Mouse (Mus musculus) spleen, postnatal 14 days (tissue): ENCODE results near the gene Itpr1.

Experiments
- DNase-seq, 2 experiments: peaks; one replicate each; pipeline ENCODE4 v3.0.0; 2021 to 2022; ENCODE audit warnings: low spot score in 2 of 2

Itpr1 gene

DNA sequence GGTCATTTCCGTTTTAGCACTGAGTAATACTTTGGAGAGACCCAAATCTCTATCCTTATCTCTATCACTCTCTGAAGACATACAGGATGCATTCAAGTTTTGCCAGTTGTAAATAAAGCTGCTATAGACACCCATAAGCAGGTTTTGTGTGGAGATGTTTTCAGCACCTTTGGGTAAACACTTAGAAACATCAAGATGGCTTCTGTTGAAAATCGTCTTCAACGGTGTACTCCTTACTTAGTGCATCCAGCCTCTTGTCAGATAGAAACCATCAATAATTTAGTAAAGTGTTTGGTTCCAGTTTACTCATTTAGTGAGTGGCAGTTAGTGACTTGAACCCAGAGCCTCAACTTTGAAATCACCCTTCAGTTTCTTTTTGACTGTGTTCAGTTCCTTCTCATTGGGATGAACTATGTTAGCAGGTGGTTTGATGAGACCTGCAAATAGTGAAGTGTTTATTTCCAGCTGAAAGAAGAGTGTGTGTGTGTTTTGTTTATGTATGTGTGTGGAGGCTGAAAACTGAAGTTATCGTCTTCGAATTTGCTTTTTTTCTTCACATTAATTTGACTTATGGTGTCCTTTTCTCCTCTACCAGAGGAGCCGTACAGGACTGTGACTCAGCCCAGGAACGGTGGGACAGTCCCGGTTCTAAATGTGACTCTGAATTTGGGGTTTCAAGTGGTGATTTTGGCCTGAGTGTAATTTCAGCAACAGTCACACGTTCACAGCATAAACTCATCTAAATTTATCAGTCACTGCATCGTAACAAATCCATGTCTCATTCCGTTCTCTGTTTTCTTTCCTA is 66.1 kb downstream of the Itpr1 start:
- no peak for DNase-seq

DNA sequence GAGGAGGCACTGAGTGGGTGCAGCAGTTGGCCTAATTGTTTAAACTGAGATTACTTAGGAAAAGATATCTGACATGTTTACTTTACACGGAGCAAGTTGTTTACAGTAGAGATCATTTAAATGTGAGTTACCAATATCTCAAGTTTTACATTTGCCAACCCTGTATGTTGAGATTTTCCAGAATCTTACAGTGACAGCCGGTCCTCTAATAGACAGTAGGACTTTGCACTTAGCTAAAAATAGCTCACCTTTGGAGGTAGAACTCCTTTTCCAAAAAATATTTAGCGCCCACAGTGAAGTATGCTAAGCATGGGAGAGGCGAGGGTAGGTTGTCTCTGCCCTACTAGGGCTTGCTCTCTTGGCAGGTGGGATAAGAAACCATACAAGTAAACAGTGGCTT is 69.2 kb downstream of the Itpr1 start:
- DNase-seq: no peak

DNA sequence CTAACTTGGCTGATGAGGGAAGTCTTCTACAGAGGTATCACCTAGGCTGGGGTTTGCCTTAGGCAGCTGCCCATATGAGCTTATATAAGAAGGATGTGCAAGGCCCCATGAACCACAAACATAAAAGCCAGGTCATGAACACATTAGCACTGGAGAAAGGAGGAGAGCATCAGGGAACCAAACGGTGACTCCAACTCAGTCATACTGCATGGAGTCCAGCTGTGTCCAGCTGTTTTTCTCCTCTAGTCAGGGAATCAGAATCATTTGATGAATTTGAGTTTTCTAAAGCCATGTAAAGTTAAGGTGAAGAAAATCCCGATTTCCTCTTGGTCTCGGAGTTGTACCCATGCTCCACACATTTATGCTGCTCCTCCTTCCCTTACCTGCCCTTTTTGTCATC is 69.7 kb downstream of the Itpr1 start:
- no peak for DNase-seq

DNA sequence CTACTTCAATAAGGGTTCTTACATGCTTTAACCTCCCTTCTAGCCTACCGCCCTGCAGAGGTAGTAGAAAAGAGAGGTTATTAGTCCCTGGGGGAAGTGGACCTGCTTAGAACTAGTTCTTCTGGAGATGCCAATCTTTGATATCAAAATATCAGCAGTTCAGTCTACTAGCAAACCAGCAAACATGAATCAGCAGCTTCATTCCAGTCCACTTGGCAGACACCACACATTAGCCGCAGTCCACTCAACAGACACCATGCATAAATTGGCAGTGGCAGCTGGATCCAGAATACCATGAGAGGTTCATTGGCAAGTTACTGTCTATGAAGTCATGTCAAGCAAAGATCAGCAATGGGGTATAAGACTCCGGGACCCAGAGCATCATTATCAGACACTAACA is 71.8 kb downstream of the Itpr1 start:
- DNase-seq: no peak

DNA sequence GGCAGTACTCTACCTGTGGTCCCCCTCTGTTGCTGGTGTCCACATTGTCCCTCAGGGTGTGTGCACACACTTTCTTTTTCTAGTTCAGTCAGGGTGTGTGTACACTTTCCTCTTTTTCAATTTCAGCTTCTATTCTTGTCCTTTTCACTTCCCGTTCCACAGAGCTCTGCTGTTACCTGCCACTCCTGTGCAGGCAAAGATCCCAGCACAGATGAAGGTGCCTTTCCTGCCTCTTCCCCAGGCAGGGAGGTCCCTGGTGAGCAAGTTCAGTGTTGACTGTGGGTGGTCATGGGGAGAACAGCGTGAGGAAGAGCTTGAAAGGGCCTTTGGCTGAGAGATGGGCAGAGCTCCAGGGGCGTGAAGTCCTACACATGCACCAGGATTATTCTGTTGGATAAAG is 76.1 kb downstream of the Itpr1 start:
- no peak for DNase-seq

DNA sequence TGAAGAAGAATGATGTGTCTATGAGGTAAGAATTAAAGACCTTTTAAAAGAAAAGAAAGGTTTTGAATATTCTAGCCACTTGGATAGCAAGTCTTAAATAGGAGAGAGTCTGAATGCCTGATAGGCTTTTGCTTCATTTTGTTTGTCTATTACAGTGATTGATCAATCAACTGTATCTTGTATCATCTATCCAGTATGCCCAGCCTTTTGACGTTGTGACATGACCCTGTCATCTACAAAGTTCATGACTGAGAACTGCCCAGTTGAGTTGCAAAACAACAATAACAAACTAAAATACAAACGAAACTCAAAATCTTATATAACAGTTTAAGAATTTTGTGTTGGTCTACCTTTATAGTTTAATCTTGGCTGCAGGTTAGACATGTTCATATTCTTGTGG is 78.1 kb downstream of the Itpr1 start:
- no peak for DNase-seq

DNA sequence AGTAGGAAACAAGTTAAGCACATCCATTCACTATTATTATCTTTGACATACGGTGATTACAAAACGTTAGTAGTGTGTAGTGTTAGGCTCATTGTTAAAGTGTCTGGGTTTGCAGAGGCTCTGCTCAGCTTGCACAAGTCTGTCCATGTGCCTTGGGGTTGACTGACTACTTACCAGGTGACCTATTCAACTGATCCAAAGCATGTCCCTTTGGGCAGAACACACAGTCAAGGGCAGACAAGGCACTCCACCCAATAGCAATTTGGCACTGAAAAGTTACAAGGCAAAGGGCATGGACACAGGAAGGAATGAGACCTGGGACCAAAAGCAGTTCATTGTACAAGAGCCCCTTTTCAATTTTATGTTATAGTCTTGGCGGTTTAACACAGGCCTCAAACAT is 78.7 kb downstream of the Itpr1 start:
- DNase-seq: no peak

DNA sequence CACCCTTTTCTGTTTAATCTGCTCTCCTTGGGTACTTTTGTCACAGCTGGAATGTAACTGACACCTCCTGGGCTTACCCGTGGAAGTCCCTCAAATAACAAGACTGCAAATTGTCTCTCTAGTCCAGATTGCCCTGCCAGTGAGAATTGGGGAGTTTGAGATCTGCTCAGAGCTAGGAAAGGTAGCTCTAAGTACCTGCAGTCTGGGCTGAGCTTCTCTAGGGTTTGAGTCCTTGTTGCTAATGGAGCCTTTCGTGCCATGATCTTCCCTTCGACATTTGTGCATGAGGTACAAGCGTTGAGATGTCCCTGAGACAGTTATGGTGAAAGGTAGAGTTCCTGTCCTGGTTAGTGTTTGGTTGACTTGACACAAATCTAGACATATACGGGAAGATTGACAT is 89.0 kb downstream of the Itpr1 start:
- DNase-seq: no peak

DNA sequence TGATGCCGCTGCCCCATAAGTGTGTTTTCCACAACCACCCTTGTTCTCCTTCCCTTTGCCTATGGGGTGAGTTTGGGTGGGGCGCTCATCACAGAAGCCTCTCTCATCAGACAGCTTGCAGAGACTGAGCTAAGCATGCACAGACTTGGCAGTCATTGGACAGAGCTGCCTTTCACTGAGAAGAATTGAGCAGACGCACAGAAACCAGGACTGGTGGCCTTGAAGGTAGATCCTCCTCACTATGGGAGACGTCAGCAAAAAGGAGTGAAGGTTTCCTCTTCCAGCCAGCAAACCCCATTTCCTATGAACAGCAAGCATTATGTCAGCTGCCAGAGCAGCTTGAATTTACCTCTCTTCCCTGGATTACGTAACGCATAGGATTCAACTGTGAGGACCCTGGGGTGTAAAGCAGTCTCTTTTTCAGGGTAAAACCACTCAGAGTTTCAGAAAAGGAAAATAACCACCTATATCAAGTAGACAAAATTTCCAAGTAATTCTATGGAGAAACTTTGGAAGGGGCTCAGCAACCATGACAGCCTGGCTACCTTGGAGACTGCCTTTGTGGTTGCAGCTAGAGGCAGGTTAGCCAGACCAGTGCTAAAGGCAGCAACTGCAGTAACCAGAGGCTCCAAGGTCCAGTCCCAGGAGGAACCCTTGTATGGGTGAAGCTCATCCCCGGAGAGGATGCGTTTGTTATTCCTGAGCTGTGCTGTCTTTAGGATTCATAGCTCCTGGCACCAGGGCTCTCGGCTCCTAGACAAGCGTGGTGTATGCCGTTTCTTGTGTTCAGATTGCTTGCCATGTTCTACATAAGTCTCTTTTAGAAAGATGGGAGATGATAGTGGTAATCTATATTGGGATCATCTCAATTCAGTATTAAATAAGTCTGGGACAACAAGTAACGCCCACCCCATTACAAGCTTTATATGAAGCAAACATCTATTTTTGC is 91.0 kb downstream of the Itpr1 start:
- no peak for DNase-seq

DNA sequence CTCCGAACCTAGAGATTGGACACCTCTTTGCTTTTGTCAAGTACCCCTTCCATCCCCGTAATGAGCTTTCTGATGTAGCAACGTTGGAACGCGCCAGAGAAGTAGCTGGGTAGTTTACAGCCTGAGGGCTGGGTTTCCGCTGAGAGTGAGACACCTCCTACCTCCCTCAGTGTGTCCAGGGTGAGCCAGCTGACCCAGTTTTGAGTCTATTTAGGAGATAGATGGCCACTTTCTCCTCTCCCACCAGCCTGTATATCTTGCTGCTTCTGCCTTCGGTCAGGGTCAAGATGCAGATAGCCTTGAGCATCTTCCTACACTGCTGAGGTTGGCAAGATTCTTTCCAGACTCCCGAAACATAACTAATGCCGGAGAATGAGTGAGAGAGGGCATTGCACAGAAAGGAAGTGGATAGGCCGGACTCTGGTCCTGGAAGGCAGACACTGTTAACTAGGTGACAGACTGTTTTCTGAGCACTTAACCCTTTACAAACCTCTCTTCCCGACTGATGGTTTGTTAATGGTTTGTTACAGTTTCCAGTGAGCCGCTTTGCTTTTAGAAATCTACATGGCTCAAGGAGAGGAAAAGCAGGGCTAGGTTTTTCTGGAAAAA is 92.4 kb downstream of the Itpr1 start:
- no peak for DNase-seq

DNA sequence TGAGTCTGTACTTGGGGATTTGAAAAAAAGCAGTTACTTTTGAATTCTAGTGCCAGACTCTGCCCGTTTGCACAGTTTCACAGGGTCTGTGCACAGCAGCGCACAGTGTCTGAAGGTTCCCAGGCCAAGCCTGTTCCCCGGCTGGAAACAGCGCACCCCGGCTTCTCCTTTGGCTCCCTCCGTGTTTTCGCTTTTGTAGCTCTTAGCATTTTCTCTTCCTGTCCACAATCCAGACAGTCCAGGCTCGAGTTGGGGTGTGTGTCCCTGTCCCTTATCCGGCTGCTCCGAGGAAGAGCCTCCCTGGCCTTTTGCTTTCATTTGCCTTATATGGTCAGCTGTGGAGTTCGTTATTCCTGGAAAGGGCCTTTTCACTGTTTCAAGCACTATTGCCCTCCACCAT is 93.3 kb downstream of the Itpr1 start:
- DNase-seq: no peak

DNA sequence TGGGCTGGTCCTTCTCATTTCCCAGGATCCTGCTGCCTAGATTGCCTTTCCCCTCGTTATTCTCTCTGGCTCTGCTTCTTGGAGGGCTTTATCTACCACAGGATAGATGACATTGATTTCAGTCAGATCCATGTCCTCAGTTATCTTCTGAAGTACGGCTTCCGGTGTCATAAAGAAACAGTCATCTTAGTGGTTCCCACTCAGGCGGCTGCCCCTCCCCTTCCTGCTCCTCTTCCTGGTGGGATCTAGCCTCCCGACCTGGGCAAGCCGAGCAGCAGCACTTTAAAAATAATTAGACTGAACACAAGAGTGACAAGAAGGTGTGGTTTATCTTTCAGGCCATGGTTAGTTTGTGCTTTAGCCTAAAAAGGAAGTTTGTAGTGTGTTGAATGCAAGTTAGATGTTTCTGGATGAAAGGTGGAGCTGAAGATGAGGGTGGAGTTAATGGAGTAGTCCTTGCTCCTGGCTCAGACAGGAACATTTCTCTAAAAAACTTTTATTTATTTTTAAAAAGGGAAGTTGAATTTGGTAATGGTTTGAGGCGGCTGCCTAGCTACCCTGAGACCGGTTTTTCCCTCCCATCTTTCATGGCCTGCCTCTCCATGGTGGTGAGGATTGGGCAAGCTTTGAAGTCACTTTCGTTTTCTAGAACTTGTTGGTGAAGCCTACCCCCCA is 94.2 kb downstream of the Itpr1 start:
- DNase-seq: no peak

DNA sequence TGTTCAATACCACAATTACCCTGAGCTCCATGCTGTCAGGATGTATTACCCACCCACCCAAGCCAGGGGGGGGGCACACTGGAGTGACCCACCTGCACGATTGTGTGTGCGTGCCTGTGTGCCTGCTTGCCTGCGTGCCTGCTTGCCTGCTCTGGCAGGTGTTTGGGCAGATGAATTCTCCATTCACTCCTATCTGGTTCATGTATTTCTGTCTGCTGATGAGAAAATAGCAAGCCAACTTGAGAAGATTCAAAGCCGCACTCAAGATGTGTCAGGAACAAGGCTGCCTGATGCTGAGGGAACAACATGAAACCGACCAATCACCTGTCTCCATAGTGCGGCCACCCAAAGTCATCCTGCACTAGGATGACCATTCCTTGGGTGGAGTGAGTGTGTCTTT is 94.9 kb downstream of the Itpr1 start:
- no peak for DNase-seq

DNA sequence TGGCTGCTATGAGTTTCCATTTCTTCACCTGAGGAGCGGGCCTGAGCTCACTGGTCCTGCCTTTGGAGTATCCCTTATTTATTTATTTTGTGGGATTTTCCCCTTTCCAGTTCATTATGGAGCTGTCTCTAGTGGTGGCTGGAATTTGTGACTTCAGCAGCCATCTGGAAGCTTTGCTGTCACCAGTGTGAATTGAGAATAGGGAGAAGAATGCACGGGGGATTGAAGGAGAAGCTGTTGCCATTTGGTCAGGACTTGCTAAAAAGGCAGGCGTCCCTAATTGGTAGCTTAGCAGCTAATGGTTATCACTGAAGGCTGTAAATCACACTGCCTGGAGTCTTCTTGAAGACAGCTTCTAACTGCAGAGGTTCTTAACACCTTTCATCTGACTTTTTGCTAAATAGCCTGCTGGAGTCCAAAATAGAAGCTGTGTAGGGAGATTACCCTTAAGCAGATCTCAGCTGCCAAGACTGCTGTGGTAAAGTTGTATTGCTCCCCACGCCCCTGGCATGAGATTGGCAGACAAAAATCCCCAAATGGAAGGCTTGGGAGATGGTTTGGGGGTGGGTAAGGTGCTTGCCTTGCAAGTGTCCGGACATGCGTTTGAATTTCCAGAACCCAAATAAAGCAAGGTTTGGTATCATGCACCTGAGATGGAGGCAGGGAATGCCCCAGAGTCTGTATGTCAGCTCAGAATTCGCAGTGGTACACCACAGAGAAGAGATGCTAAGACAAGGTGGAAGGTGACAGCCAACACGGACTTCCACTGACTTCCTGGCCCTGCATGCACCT is 96.7 kb downstream of the Itpr1 start:
- no peak for DNase-seq

DNA sequence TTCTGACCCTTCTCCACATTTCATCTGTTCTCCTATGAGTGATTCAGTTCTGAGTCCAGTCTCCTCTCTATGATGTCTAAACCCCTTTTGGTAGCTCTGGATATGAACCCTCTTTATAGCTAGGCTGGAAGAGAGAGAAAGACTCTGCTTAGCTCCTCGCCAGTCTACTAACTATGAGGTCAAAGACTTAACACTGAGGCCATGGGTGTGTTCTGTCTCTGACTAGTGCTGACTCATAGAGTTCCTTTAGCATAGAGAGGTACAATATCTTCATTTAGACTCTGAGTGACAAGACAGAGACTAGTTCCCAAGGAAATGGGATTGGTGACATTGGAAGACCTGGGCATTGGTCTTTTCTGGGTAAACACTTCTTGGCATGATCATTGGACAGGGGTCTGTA is 100.2 kb downstream of the Itpr1 start:
- DNase-seq: no peak

DNA sequence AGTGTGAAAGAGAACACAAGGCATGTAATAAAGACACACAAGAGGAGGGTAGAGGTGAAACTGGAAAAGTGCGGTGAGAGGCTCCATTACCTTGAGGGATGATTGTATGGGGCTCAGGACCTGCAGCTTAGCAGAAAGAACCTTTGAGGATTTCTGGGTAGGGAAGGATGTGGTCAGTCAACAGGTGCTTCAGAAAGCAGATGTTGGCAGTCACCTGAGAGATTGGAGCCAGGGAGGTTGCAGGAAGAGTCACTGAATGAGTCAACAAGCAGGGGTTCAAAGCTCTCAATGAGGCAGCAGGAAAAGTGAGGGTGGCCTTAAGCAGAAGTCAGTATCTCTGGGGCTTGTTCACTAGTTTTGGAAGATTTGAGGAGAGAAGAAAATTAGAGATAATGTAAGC is 101.1 kb downstream of the Itpr1 start:
- DNase-seq: no peak

DNA sequence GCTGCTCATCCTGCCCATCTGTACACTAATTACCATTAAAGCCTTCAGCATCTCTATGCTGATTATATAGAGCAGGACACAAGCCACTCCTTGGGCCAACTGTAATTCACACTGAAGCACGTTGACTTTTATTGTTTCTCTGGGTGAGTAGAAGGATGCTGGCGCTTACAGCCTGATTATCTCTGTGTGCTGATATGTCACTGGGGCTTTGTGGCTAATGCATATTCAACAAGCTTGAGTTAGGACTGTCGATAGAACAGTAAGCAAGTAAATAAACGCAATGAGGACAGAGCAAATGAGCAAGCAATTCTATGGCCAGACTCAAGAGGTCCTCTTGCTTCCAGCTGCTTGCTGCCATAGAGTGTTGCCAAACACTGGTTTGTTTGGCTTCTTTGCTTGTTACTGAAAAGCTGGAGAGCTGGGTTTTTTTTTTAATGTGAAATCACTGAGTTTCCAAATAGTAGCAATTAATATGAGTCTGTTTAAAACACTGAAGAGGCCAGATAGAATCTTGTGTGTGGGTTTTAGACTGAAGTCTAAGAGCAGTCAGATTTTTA is 103.5 kb downstream of the Itpr1 start:
- DNase-seq: no peak

DNA sequence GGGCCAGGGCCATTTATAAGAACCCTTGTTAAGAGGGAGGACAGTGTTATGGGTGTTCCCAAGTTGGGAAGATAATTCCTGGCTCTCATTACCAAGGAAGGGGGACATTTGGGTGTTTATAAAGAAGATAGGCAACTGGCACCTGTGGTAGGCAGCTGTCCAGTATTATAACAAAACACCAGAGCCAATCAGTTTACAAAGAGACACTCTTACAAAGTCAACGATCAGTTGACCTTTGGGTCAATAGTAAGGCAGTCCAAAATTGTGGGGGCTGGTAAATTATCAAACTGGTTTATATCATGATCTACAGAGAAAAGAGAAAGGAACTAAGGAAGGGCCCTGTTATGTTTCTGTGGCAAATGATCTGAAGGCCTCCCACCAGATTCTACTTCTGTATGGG is 104.1 kb downstream of the Itpr1 start:
- no peak for DNase-seq

DNA sequence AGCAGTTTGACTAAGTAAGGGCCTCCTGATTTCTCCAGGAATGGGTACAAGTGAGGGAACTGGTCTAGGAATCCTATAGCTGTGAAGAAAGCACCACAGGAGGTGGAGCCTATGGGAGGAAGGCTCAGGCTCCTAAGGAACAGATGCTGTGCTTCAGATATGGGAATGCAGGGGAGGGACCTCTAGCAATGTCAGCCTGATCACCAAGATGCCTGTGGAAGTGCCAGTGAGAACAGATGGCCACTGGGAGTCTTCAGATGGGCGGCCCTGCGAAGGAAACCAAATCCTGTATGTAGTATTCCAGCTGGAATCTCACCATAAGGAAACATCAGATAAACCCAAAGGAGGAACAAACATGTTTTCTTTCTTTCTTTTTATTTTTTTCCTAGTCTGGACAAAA is 108.8 kb downstream of the Itpr1 start:
- DNase-seq: no peak

DNA sequence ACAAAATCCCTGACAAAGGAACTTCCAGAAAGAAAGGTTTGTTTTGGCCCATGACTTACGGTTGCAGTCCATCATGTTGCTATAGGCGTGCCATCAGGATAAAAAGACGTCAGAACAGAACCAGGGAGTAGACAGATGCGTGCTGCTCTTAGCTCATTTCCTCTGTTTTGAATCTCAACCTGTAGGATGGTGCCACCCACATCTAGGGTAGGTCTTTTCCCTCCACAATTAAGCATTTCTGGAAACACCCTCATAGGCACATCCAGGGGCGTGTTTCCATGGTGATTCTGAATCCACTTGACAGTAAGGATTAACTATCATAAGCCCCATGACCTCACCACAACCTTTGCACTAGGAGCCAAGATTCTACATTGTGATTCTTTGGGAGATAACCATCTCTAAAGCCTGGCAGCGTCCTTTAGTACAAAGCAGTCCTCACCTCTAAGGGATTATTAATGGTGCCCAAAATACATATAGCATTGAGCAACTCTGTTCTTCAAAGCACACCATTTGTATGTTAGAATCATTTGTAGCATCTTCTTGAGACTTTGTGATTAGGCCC is 111.6 kb downstream of the Itpr1 start:
- no peak for DNase-seq

DNA sequence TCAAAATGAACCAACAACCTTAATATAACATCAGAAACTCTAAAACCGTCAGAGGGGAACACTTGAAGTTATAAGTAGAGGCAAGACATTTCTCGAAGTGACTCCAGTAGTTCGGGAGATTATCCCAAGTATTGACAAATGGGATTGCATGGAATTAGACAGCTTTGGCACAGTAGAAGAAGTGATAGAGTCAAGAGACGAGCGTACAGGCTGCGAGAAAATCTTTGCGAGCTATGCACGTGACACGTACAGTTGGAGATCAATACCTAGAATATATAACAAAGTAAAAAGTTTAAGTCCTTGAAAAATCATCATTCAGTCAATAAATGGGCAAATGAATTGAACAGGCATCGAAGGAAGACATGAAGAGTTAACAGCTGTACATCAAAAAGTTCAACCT is 112.5 kb downstream of the Itpr1 start:
- no peak for DNase-seq
